Mouse (Mus musculus) neural tube, embryonic 14.5 days (tissue): ENCODE results near the gene Crtc2. TPM values are rescaled to one million over a fixed set of nuclear protein-coding genes. Genes with fewer than 3 reads are reported as not detected.

Experiments
- ATAC-seq: fragments of 200-750 bp; cut with Nextera tagmentation; 2 replicates; pipeline ENCODE4 v1.8.0; 2017; ENCODE audit warnings: low read depth, mild to moderate bottlenecking, moderate TSS enrichment, moderate library complexity
- H3K27ac ChIP-seq: fragments of 300-500 bp; sonication (generic); 2 replicates; pipeline ENCODE4 v1.5.1; 2014; ENCODE audit warnings: low read depth, mild to moderate bottlenecking, control low read depth, low read length, moderate library complexity, mixed read lengths
- H3K27me3 ChIP-seq: fragments of 300-500 bp; sonication (generic); 2 replicates; pipeline ENCODE4 v1.6.1; 2014; ENCODE audit warnings: low read length; ENCODE audit not compliant: control insufficient read depth, insufficient read depth
- H3K36me3 ChIP-seq: fragments of 300-500 bp; sonication (generic); 2 replicates; pipeline ENCODE4 v1.6.1; 2014; ENCODE audit warnings: low read length, mixed read lengths; ENCODE audit not compliant: control insufficient read depth, insufficient read depth
- H3K4me1 ChIP-seq: fragments of 300-500 bp; sonication (generic); 2 replicates; pipeline ENCODE4 v1.6.1; 2014; ENCODE audit warnings: low read length; ENCODE audit not compliant: control insufficient read depth, insufficient read depth
- H3K4me2 ChIP-seq: fragments of 300-500 bp; sonication (generic); 2 replicates; pipeline ENCODE4 v1.6.1; 2014; ENCODE audit warnings: mild to moderate bottlenecking, low read depth, low read length, control low read depth
- H3K4me3 ChIP-seq: fragments of 300-500 bp; sonication (generic); 2 replicates; pipeline ENCODE4 v1.5.1; 2014; ENCODE audit warnings: low read depth, low read length, control low read depth, mixed read lengths
- H3K9ac ChIP-seq: fragments of 300-500 bp; sonication (generic); replicated peaks from 2 replicates; pipeline ENCODE4 v1.6.1; 2014; ENCODE audit warnings: low read depth, mild to moderate bottlenecking, control low read depth, low read length, mixed read lengths
- H3K9me3 ChIP-seq: fragments of 300-500 bp; sonication (generic); 2 replicates; pipeline ENCODE4 v1.6.1; 2016; ENCODE audit warnings: low read length; ENCODE audit not compliant: control insufficient read depth
- WGBS: fragments of 180-500 bp; shearing (Covaris S2); extraction: QIAGEN DNeasy Blood & Tissue Kit; methylation state at CpG from one replicate; pipeline ENCODE4 v1.1.7; 2014; 5-methylcytosine and 5-hydroxymethylcytosine counted together
- polyA plus RNA-seq: library from polyadenylated mRNA; unstranded; fragments of >200 nt; fragmentation: Nextera tagmentation; extraction: Ambion mirVana; gene quantifications from 2 replicates; pipeline ENCODE4 v1.2.1, GENCODE M21; 2014

Gene Crtc2
- polyA plus RNA-seq, result 11.6 and 12.6 TPM in 2 replicates

DNA sequence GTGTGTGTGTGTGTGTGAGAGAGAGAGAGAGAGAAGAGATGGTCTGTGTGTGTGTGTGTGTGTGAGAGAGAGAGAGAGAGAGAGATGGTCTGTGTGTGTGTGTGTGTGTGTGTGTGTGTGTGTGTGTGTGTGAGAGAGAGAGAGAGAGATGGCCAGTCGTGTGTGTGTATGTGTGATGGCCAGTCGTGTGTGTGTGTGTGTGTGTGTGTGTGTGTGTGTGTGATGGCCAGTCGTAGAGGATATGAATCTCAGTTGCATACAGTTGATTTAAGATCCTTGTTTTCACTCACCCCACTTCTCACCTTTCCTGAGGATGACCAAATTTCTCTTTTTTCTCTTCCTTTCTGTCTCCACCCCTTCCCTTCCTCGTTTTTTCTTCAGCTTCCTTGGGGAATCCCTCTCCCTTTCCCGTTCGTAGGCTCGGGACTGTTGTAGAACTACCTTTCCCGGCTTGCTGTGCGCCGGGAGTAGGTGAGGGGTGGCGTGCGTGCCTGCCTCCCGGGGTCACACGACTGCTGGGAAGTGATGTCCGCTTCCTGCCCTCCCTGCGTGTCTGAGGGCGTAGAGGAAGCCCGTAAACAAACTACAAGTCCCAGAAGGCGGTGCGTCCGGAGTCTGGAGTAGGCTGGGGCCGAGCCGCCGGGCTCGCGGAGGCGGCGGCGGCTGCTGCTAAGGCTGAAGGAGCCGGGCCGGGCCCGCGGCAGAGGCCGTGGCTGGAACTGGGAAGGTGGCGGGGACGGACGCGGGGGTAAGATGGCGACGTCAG is at the start of gene Crtc2:
TSS of gene Crtc2 (plus strand) at position 511 of the 766 bp plus-strand sequence.
- Histone ChIP-seq H3K4me1 (peaks cover 8% of the 10 kb centered on the region), H3K9ac (peak within 1 kb of the TSS; percentile 87), H3K27ac (peak within 1 kb of the TSS; percentile 82), H3K4me3 (peak within 1 kb of the TSS; percentile 93), H3K9me3 (no peaks in the 10 kb centered on the region), H3K36me3 (peaks cover 17% of the 10 kb centered on the region), H3K4me2 (peak within 1 kb of the TSS; percentile 91), H3K27me3 (no peaks in the 10 kb centered on the region)
- ATAC-seq, result peak; percentile 97
- WGBS, result 2% methylated on average over 40 of the region's 40 CpGs

GRCm38 (mm10) chr3:90204582-90204981 is 49.4 kb upstream of the Crtc2 start:
- 95% methylated on average over 2 of the region's 2 CpGs for WGBS
- no peak overlapping the region for H3K4me3 ChIP-seq

GRCm38 (mm10) chr3:90208662-90209061 is 45.3 kb upstream of the Crtc2 start:
- no peak overlapping the region for H3K4me2 ChIP-seq
- H3K36me3 ChIP-seq, result peaks cover 39% of the 10 kb centered on the region
- H3K4me3 ChIP-seq, result no peak overlapping the region
- H3K27ac ChIP-seq, result no peak overlapping the region
- 91% methylated on average over 2 of the region's 2 CpGs for WGBS
- no peak for ATAC-seq
- H3K9me3 ChIP-seq, result no peaks in the 10 kb centered on the region
- no peak overlapping the region for H3K9ac ChIP-seq
- no peaks in the 10 kb centered on the region for H3K27me3 ChIP-seq
- H3K4me1 ChIP-seq, result peaks cover 16% of the 10 kb centered on the region

More at GRCm38 (mm10) chr3:90204582-90204981, 49.4 kb upstream of the Crtc2 start:
- Histone ChIP-seq H3K36me3 (peaks cover 16% of the 10 kb centered on the region; the same call in 1 of the 2 replicates), H3K27ac (no peak overlapping the region), H3K4me2 (no peak overlapping the region), H3K9ac (no peak overlapping the region), H3K27me3 (no peaks in the 10 kb centered on the region), H3K9me3 (no peaks in the 10 kb centered on the region), H3K4me1 (no peaks in the 10 kb centered on the region)
- ATAC-seq, result no peak

GRCm38 (mm10) chr3:90209908-90210566 is 43.9 kb upstream of the Crtc2 start:
- no peaks in the 10 kb centered on the region for H3K9me3 ChIP-seq
- WGBS, result 93% methylated on average over 5 of the region's 5 CpGs
- peaks cover 21% of the 10 kb centered on the region for H3K4me1 ChIP-seq
- H3K4me2 ChIP-seq, result no peak overlapping the region
- peaks cover 39% of the 10 kb centered on the region for H3K36me3 ChIP-seq
- ATAC-seq, result no peak
- H3K27ac ChIP-seq, result no peak overlapping the region
- H3K4me3 ChIP-seq, result no peak overlapping the region
- no peaks in the 10 kb centered on the region for H3K27me3 ChIP-seq
- H3K9ac ChIP-seq, result no peak overlapping the region

- no peak for ATAC-seq
- H3K9me3 ChIP-seq, result no peaks in the 10 kb centered on the region
- peak overlapping the region; percentile 90; the same call in 1 of the 2 replicates for H3K4me3 ChIP-seq
- H3K4me2 ChIP-seq, result peak overlapping the region; percentile 95
- H3K27ac ChIP-seq, result no peak overlapping the region
- no peaks in the 10 kb centered on the region for H3K27me3 ChIP-seq
- H3K4me1 ChIP-seq, result peaks cover 21% of the 10 kb centered on the region
- no peak overlapping the region; the same call in 1 of the 2 replicates for H3K9ac ChIP-seq
- H3K36me3 ChIP-seq, result peaks cover 39% of the 10 kb centered on the region
- WGBS, result 85% methylated on average over 13 of the region's 13 CpGs
These were observed 42.2 kb upstream of the Crtc2 start for GRCm38 (mm10) chr3:90211475-90212398.

DNA sequence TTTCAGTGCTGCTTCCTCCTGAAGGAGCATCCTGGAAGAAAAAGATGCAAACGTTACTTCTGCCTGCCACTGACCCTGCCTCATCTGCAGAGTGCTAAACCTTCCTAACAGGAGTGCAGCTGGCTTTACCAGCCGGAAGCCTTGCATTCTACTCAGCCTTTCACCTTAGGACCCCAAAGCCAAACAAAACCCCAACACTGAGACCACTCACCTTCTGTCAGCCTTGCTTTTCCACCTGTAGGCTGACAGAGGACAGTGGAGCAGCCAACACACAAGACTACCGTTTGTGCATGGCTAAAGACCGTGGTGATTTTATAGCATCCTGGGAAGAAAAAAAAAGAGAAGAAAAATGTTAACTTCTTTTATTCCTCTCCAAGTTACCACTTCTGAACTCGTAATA is 41.2 kb upstream of the Crtc2 start:
- Histone ChIP-seq H3K27ac (no peak overlapping the region), H3K36me3 (peaks cover 39% of the 10 kb centered on the region)
- WGBS, result 17% methylated on average over 5 of the region's 5 CpGs

DNA sequence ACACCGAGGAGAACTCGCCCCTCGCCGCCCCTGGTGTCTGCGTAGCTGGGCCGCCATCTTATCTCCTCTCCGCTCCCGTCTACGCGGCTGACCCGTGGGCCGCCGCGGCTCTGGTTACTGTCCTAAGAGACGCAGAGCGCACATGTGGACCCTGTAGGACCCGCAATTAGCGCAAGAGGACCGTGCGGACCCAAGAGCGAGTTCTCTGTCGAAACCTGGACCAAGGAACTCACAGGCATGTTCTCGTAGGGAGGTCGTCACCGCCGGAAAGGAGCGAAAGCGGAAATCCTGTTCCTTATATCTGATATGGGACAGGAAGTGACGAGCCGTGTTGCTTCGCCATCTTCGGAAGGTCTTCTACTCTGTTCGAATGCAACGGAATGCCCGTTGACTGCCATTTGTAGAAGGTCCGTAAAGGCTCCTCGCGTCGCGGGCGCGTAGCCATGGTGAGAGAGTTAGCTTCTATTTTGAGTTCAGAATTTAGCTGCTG is 40.5 kb upstream of the Crtc2 start, which contains the start of the genes Rps27 and Rab13:
TSS of gene Rps27 (minus strand) at position 275 of the 490 bp plus-strand sequence.
TSS of gene Rab13 (plus strand) at position 319 of the 490 bp plus-strand sequence.
- WGBS, result under 1% methylated on average over 42 of the region's 42 CpGs
- Histone ChIP-seq H3K4me1 (peaks cover 21% of the 10 kb centered on the region), H3K9me3 (no peaks in the 10 kb centered on the region), H3K27ac (peak within 1 kb of the TSS; percentile 84), H3K27me3 (no peaks in the 10 kb centered on the region), H3K36me3 (peaks cover 34% of the 10 kb centered on the region), H3K9ac (peak within 1 kb of the TSS; percentile 79), H3K4me2 (peak within 1 kb of the TSS; percentile 95), H3K4me3 (peak within 1 kb of the TSS; percentile 90)
- peak; percentile 94 for ATAC-seq

More for the DNA sequence above, 41.2 kb upstream of the Crtc2 start:
- H3K4me3 ChIP-seq, result peak overlapping the region; percentile 90
- no peak for ATAC-seq
- no peaks in the 10 kb centered on the region for H3K9me3 ChIP-seq
- peak overlapping the region; percentile 95 for H3K4me2 ChIP-seq
- peaks cover 21% of the 10 kb centered on the region for H3K4me1 ChIP-seq
- no peaks in the 10 kb centered on the region for H3K27me3 ChIP-seq
- peak overlapping the region; percentile 79 for H3K9ac ChIP-seq

GRCm38 (mm10) chr3:90213956-90214684 is 39.8 kb upstream of the Crtc2 start:
- Histone ChIP-seq H3K4me1 (peaks cover 21% of the 10 kb centered on the region), H3K4me3 (peak overlapping the region; percentile 90), H3K9me3 (no peaks in the 10 kb centered on the region), H3K36me3 (peaks cover 27% of the 10 kb centered on the region), H3K4me2 (peak overlapping the region; percentile 95), H3K27ac (peak overlapping the region; percentile 84), H3K27me3 (no peaks in the 10 kb centered on the region), H3K9ac (peak overlapping the region; percentile 50)
- ATAC-seq, result peak; percentile 65
- 10% methylated on average over 12 of the region's 12 CpGs for WGBS
